Mouse (Mus musculus) myocyte (in vitro differentiated cells): ENCODE data around the gene Klf17. TPM values are rescaled to one million over a fixed set of nuclear protein-coding genes. Genes with fewer than 3 reads are reported as not detected.

Experiments used
- H3K27me3 ChIP-seq: one replicate; pipeline ENCODE4 v1.6.1; 2011; ENCODE audit not compliant: control insufficient read depth, insufficient read depth, insufficient read length
- H3K36me3 ChIP-seq: one replicate; pipeline ENCODE4 v1.6.1; 2011; ENCODE audit not compliant: control insufficient read depth, insufficient read depth
- H3K4me2 ChIP-seq: one replicate; pipeline ENCODE4 v1.6.1; 2011; ENCODE audit warnings: low read depth, control low read depth
- H3K4me3 ChIP-seq: one replicate; pipeline ENCODE4 v1.5.1; 2011; ENCODE audit warnings: mild to moderate bottlenecking, control low read depth, moderate library complexity
- H3K79me2 ChIP-seq: one replicate; pipeline ENCODE4 v1.6.1; 2011; ENCODE audit not compliant: control insufficient read depth, insufficient read depth
- H3ac ChIP-seq: one replicate; pipeline ENCODE4 v1.6.1; 2011; ENCODE audit not compliant: control insufficient read depth, insufficient read length
- CEBPB ChIP-seq: IDR thresholded peaks from 2 replicates; pipeline ENCODE4 v1.6.1; 2011; ENCODE audit warnings: mild to moderate bottlenecking, moderate library complexity; ENCODE audit not compliant: poor library complexity, insufficient read depth, severe bottlenecking
- E2F4 ChIP-seq: IDR thresholded peaks from one replicate; pipeline ENCODE4 v1.6.1; 2011; ENCODE audit warnings: mild to moderate bottlenecking, control low read depth, moderate library complexity; ENCODE audit not compliant: insufficient read depth
- MAX ChIP-seq: IDR thresholded peaks from one replicate; pipeline ENCODE4 v1.6.1; 2011; ENCODE audit warnings: low read depth, mild to moderate bottlenecking, control low read depth
- MYOD1 ChIP-seq, 3 experiments: IDR thresholded peaks; one replicate each; pipeline ENCODE4 v1.6.1; 2011; ENCODE audit warnings: control low read depth in 2 of 3, low read depth in 2 of 3, mild to moderate bottlenecking in 2 of 3, moderate library complexity in 1 of 3; ENCODE audit not compliant: insufficient read length in 2 of 3, control insufficient read depth in 1 of 3
- MYOG ChIP-seq, 3 experiments: IDR thresholded peaks; one replicate each; pipeline ENCODE4 v1.6.1; 2011; ENCODE audit warnings: control low read depth in 2 of 3, low read depth in 2 of 3, mild to moderate bottlenecking in 2 of 3; ENCODE audit not compliant: insufficient read length in 2 of 3, control insufficient read depth in 1 of 3, insufficient read depth in 1 of 3
- POLR2A ChIP-seq: IDR thresholded peaks from one replicate; pipeline ENCODE4 v1.6.1; 2011; ENCODE audit warnings: low read depth, mild to moderate bottlenecking, control low read depth, moderate library complexity; ENCODE audit not compliant: insufficient read length
- POLR2AphosphoS2 ChIP-seq: IDR thresholded peaks from one replicate; pipeline ENCODE4 v1.6.1; 2011; ENCODE audit warnings: low read depth, control low read depth; ENCODE audit not compliant: insufficient read length
- REST ChIP-seq: IDR thresholded peaks from one replicate; pipeline ENCODE4 v1.6.1; 2011; ENCODE audit warnings: mild to moderate bottlenecking, control low read depth, moderate library complexity; ENCODE audit not compliant: insufficient read depth, insufficient read length
- SRF ChIP-seq: IDR thresholded peaks from one replicate; pipeline ENCODE4 v1.6.1; 2011; ENCODE audit warnings: low read depth; ENCODE audit not compliant: control insufficient read depth, insufficient read length
- TCF12 ChIP-seq: IDR thresholded peaks from one replicate; pipeline ENCODE4 v1.6.1; 2011; ENCODE audit warnings: mild to moderate bottlenecking, control low read depth; ENCODE audit not compliant: poor library complexity, insufficient read depth, severe bottlenecking
- TCF3 ChIP-seq: IDR thresholded peaks from one replicate; pipeline ENCODE4 v1.6.1; 2011; ENCODE audit warnings: low read depth, control low read depth; ENCODE audit not compliant: insufficient read length
- USF1 ChIP-seq: IDR thresholded peaks from one replicate; pipeline ENCODE4 v1.6.1; 2011; ENCODE audit warnings: low read depth, mild to moderate bottlenecking, control low read depth, moderate library complexity
- polyA plus RNA-seq: library from polyadenylated mRNA; unstranded; fragments of >200 nt; fragmentation: generic; extraction: Trizol; gene quantifications from one replicate; pipeline ENCODE4 v1.2.1, GENCODE M21; 2012; ENCODE audit warnings: missing spikeins

The Klf17 gene
- polyA plus RNA-seq = not detected

- Histone ChIP-seq H3K79me2 (no peaks in the 10 kb centered on the region), H3K4me2 (no peak within 1 kb of the TSS), H3K4me3 (no peak within 1 kb of the TSS), H3K27me3 (no peaks in the 10 kb centered on the region), H3K36me3 (no peaks in the 10 kb centered on the region), H3ac (no peak within 1 kb of the TSS)
- no peak for TF ChIP-seq POLR2A
- TF ChIP-seq POLR2AphosphoS2 = no peak
- no peak for TF ChIP-seq REST
- no peak for TF ChIP-seq MAX
- no peak for TF ChIP-seq E2F4
- no peak for TF ChIP-seq CEBPB
- TF ChIP-seq TCF12 = no peak
- TF ChIP-seq MYOG (IDR thresholded peaks at IDR 0.05; ENCODE audit: control insufficient read depth in 1 of 3, insufficient read depth in 1 of 3, insufficient read length in 2 of 3, low read depth in 2 of 3) = no peak
- TF ChIP-seq TCF3 = no peak
- TF ChIP-seq USF1 = no peak
- no peak for TF ChIP-seq MYOD1 (IDR thresholded peaks at IDR 0.05; ENCODE audit: control insufficient read depth in 1 of 3, insufficient read length in 2 of 3, low read depth in 2 of 3)
- no peak for TF ChIP-seq SRF
Observed at GRCm38 (mm10) chr4:117765416-117765815, at the start of gene Klf17. Klf17 (minus strand) TSS chr4:117765648.

GRCm38 (mm10) chr4:117814333-117814732 is 48.9 kb upstream of the Klf17 start:
- no peak overlapping the region for H3K4me3 ChIP-seq
- TF ChIP-seq CEBPB (no peak), MYOD1 (IDR thresholded peaks at IDR 0.05; ENCODE audit: control insufficient read depth in 1 of 3, insufficient read length in 2 of 3, low read depth in 2 of 3) (no peak), MAX (no peak), POLR2AphosphoS2 (no peak), TCF3 (no peak), SRF (no peak), TCF12 (no peak)
- no peaks in the 10 kb centered on the region for H3K36me3 ChIP-seq
- H3ac ChIP-seq = no peak overlapping the region
- no peaks in the 10 kb centered on the region for H3K27me3 ChIP-seq
- H3K4me2 ChIP-seq = no peak overlapping the region
- no peaks in the 10 kb centered on the region for H3K79me2 ChIP-seq

- Histone ChIP-seq H3K4me2 (no peak overlapping the region), H3K27me3 (no peaks in the 10 kb centered on the region), H3K4me3 (no peak overlapping the region), H3K79me2 (no peaks in the 10 kb centered on the region), H3K36me3 (no peaks in the 10 kb centered on the region), H3ac (no peak overlapping the region)
- TF ChIP-seq MAX = no peak
- TF ChIP-seq SRF = no peak
- TF ChIP-seq POLR2AphosphoS2 = no peak
- TF ChIP-seq E2F4 = no peak
- TF ChIP-seq MYOD1 (IDR thresholded peaks at IDR 0.05; ENCODE audit: control insufficient read depth in 1 of 3, insufficient read length in 2 of 3, low read depth in 2 of 3) = no peak
- no peak for TF ChIP-seq POLR2A
- no peak for TF ChIP-seq CEBPB
- TF ChIP-seq USF1 = no peak
Observed at GRCm38 (mm10) chr4:117813591-117814192, 48.2 kb upstream of the Klf17 start.

GRCm38 (mm10) chr4:117810933-117811332 is 45.5 kb upstream of the Klf17 start:
- Histone ChIP-seq H3K79me2 (no peaks in the 10 kb centered on the region), H3K4me2 (no peak overlapping the region), H3K36me3 (no peaks in the 10 kb centered on the region), H3ac (no peak overlapping the region), H3K4me3 (no peak overlapping the region), H3K27me3 (no peaks in the 10 kb centered on the region)
- no peak for TF ChIP-seq REST

GRCm38 (mm10) chr4:117806992-117807391 is 41.5 kb upstream of the Klf17 start:
- Histone ChIP-seq H3K4me2 (no peak overlapping the region), H3K27me3 (peaks cover 21% of the 10 kb centered on the region), H3K36me3 (no peaks in the 10 kb centered on the region), H3K4me3 (no peak overlapping the region), H3ac (no peak overlapping the region), H3K79me2 (no peaks in the 10 kb centered on the region)
- no peak for TF ChIP-seq CEBPB
- TF ChIP-seq POLR2AphosphoS2 = no peak
- no peak for TF ChIP-seq USF1
- no peak for TF ChIP-seq SRF
- TF ChIP-seq MAX = no peak
- no peak for TF ChIP-seq TCF3
- TF ChIP-seq E2F4 = no peak
- no peak for TF ChIP-seq REST
- TF ChIP-seq POLR2A = no peak
- no peak for TF ChIP-seq MYOD1 (IDR thresholded peaks at IDR 0.05; ENCODE audit: control insufficient read depth in 1 of 3, insufficient read length in 2 of 3, low read depth in 2 of 3)
